Mouse (Mus musculus) lung, postnatal 0 days (tissue): ENCODE data around the gene Hormad2.

ENCODE experiments used
- CTCF ChIP-seq: IDR thresholded peaks from 2 replicates; pipeline ENCODE4 v1.5.1; 2016; ENCODE audit warnings: antibody characterized with exemption, mild to moderate bottlenecking
- EP300 ChIP-seq: IDR thresholded peaks from 2 replicates; pipeline ENCODE4 v1.6.1; 2016; ENCODE audit warnings: antibody characterized with exemption, mild to moderate bottlenecking, control low read depth

DNA sequence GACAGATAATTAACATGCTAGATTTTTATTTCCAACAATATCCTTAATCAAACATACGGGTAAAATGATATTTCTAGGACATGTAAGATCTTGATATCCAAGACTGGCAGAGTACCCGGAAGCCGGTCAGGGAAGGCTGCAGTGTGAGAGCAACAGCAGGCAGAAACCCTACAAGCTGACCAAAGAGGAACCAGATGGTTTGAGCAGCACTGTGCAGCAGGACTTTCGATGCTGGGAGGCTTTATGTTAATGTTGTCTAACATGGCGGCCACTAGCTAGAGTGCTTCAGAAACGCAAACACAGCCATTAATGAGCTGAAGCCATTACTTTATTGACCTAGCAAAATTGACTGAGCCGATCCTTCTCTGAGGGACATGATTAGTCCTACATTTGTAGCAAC is 58.6 kb downstream of the Hormad2 start:
- TF ChIP-seq CTCF (no peak), EP300 (no peak)
